8 mouse cellular contexts compared by ENCODE assay signal in genomic region chr2:7080794-7081783, GRCm38 (mm10).
DNase-seq lines count a peak whose midpoint lies in the region; ATAC-seq and TF ChIP-seq lines count a peak whose summit lies in the region.

No protein-coding gene starts in this region.

- H3K4me3 ChIP-seq in erythroblast, embryonic 14.5 days (replicated peaks) = peak overlapping the region; percentile 8
- peak overlapping the region; percentile 35 for H3K4me3 ChIP-seq in forebrain, embryonic 16.5 days (replicated peaks; ENCODE audit: low read length)
- H3K4me3 ChIP-seq in hindbrain, embryonic 12.5 days = peak overlapping the region; percentile 15
- peak overlapping the region; percentile 32 for H3K4me3 ChIP-seq in liver, postnatal 0 days (ENCODE audit: low read depth, low read length)

- no peaks in the 10 kb centered on the region for H3K4me1 ChIP-seq in erythroblast, embryonic 14.5 days (ENCODE audit: control insufficient read depth)
- H3K4me1 ChIP-seq in forebrain, embryonic 16.5 days (replicated peaks; ENCODE audit: control insufficient read depth, insufficient read depth, low read length) = peaks cover 32% of the 10 kb centered on the region
- peaks cover 20% of the 10 kb centered on the region for H3K4me1 ChIP-seq in hindbrain, embryonic 12.5 days
- H3K4me1 ChIP-seq in liver, postnatal 0 days (ENCODE audit: insufficient read depth) = no peaks in the 10 kb centered on the region; the same call in 1 of the 2 replicates

- peak overlapping the region; percentile 75 for H3K9ac ChIP-seq in forebrain, embryonic 16.5 days (replicated peaks; ENCODE audit: low read depth, low read length)
- H3K9ac ChIP-seq in hindbrain, embryonic 12.5 days = peak overlapping the region; percentile 55
- peak overlapping the region; percentile 48 for H3K9ac ChIP-seq in liver, postnatal 0 days (replicated peaks)

- no peak for ATAC-seq in erythroblast, adult 5-6 weeks (replicated peaks; ENCODE audit: low FRiP score, poor library complexity, severe bottlenecking)
- ATAC-seq in forebrain, embryonic 16.5 days = peak; percentile 64
- ATAC-seq in hindbrain, embryonic 12.5 days (ENCODE audit: low FRiP score) = peak; percentile 37; the same call in 1 of the 2 replicates
- ATAC-seq in liver, postnatal 0 days = no peak
- no peak for ATAC-seq in erythroid progenitor cell, adult 5-6 weeks (replicated peaks; ENCODE audit: low FRiP score, poor library complexity, severe bottlenecking)

- 7% methylated on average over 28 of the region's 28 CpGs for WGBS in forebrain, embryonic 16.5 days
- WGBS in hindbrain, embryonic 12.5 days = 7% methylated on average over 28 of the region's 28 CpGs
- WGBS in liver, postnatal 0 days (ENCODE audit: insufficient replicate concordance) = 19% methylated on average over 28 of the region's 28 CpGs

- peak; percentile 22 for DNase-seq in cerebellum, adult 11-12 months
- DNase-seq in liver, postnatal 0 days = peak; percentile 19
- peak; percentile 50 for DNase-seq in ovary, postnatal 36 days (ENCODE audit: low spot score)

- no peaks in the 10 kb centered on the region for H3K9me3 ChIP-seq in erythroblast, embryonic 14.5 days (ENCODE audit: control insufficient read depth, low read length)
- H3K9me3 ChIP-seq in forebrain, embryonic 16.5 days (ENCODE audit: control insufficient read depth, low read length) = peaks cover 12% of the 10 kb centered on the region; the same call in 1 of the 2 replicates
- peaks cover 7% of the 10 kb centered on the region for H3K9me3 ChIP-seq in hindbrain, embryonic 12.5 days (replicated peaks)
- H3K9me3 ChIP-seq in liver, postnatal 0 days (ENCODE audit: low read length) = no peaks in the 10 kb centered on the region

- TF ChIP-seq CTCF in liver, postnatal 0 days (IDR thresholded peaks at IDR 0.05; ENCODE audit: low read depth) = no peak

- H3K27me3 ChIP-seq in erythroblast, embryonic 14.5 days (ENCODE audit: control insufficient read depth) = peaks cover 2% of the 10 kb centered on the region; the same call in 1 of the 2 replicates
- H3K27me3 ChIP-seq in forebrain, embryonic 16.5 days (replicated peaks; ENCODE audit: control insufficient read depth, insufficient read depth, low read length) = no peaks in the 10 kb centered on the region
- H3K27me3 ChIP-seq in hindbrain, embryonic 12.5 days = no peaks in the 10 kb centered on the region; the same call in 1 of the 2 replicates
- 0 out of 2 replicates have a peak, but pooled peaks cover 2% of the 10 kb centered on the region for H3K27me3 ChIP-seq in liver, postnatal 0 days (ENCODE audit: insufficient read depth, low read length)

- H3K36me3 ChIP-seq in erythroblast, embryonic 14.5 days (ENCODE audit: control insufficient read depth) = no peaks in the 10 kb centered on the region
- no peaks in the 10 kb centered on the region; the same call in 1 of the 2 replicates for H3K36me3 ChIP-seq in forebrain, embryonic 16.5 days (ENCODE audit: control insufficient read depth, insufficient read depth)
- H3K36me3 ChIP-seq in hindbrain, embryonic 12.5 days = no peaks in the 10 kb centered on the region
- no peaks in the 10 kb centered on the region for H3K36me3 ChIP-seq in liver, postnatal 0 days (replicated peaks; ENCODE audit: insufficient read depth, low read length)

- H3K4me2 ChIP-seq in forebrain, embryonic 16.5 days (ENCODE audit: low read length) = peak overlapping the region; percentile 65
- peak overlapping the region; percentile 52 for H3K4me2 ChIP-seq in hindbrain, embryonic 12.5 days (replicated peaks)
- peak overlapping the region; percentile 70 for H3K4me2 ChIP-seq in liver, postnatal 0 days (ENCODE audit: low read depth, low read length)

- peak overlapping the region; percentile 91 for H3K27ac ChIP-seq in forebrain, embryonic 16.5 days (ENCODE audit: low read length)
- 0 out of 2 replicates have a peak overlapping the region, but pooled peaks have one; percentile 19 for H3K27ac ChIP-seq in hindbrain, embryonic 12.5 days
- no peak overlapping the region for H3K27ac ChIP-seq in liver, postnatal 0 days (ENCODE audit: low read depth)

- no peak for TF ChIP-seq EP300 in liver, postnatal 0 days (IDR thresholded peaks at IDR 0.05; ENCODE audit: low read depth)

Comparison
In these comparisons a context has a peak if more than half of its experiments do, and no peak if none do; other contexts are left out.
1. ATAC-seq: peak in forebrain, embryonic 16.5 days (single experiment) and hindbrain, embryonic 12.5 days (single experiment); none in erythroblast, adult 5-6 weeks (single experiment), liver, postnatal 0 days (single experiment) and erythroid progenitor cell, adult 5-6 weeks (single experiment).
2. Peak in every context shown above with its lines, with median percentiles within 50 percentile points of each other: H3K4me3 ChIP-seq, DNase-seq, H3K4me2 ChIP-seq and H3K9ac ChIP-seq.